Mouse (Mus musculus) inflammation-experienced regulatory T-cells, adult 6 months (primary cell): ENCODE measurements around the gene BC107364. TPM values are rescaled to one million over a fixed set of nuclear protein-coding genes. Genes with fewer than 3 reads are reported as not detected.
"Not testable (repeated sequence)": the region's sequence is repeated elsewhere in the genome, so short reads cannot be mapped to it uniquely, and the experiment has no call there.

Experiments
- ATAC-seq: one replicate; pipeline ENCODE4 v1.8.0; 2017
- polyA plus RNA-seq, 3 experiments: library from polyadenylated mRNA; unstranded; fragments of 100-300 nt; shearing (Covaris generic); gene quantifications; one replicate each; pipeline ENCODE4 v1.2.1; 2017

The BC107364 gene
- polyA plus RNA-seq: not detected

DNA sequence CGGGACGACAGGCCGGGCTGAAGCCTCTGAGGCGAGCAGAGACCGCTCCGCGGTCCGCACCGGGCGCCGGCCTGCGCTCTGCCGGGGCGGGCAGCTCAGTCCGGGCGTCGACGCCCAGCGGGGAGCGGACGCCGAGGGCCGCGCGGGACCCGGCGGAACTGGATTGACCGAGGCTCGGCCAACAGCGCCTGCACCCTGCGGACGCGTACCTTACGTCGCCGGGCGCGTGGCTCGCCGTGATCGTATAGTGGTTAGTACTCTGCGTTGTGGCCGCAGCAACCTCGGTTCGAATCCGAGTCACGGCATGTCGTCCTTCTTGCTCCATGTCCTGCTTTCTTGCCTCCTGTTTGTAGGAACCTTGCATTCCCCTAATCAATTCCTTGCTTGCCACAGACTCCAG, at the start of gene BC107364:
Gene BC107364, minus strand, starts transcription at position 45 of the 400 bp plus-strand sequence.
- not testable (repeated sequence) for ATAC-seq

DNA sequence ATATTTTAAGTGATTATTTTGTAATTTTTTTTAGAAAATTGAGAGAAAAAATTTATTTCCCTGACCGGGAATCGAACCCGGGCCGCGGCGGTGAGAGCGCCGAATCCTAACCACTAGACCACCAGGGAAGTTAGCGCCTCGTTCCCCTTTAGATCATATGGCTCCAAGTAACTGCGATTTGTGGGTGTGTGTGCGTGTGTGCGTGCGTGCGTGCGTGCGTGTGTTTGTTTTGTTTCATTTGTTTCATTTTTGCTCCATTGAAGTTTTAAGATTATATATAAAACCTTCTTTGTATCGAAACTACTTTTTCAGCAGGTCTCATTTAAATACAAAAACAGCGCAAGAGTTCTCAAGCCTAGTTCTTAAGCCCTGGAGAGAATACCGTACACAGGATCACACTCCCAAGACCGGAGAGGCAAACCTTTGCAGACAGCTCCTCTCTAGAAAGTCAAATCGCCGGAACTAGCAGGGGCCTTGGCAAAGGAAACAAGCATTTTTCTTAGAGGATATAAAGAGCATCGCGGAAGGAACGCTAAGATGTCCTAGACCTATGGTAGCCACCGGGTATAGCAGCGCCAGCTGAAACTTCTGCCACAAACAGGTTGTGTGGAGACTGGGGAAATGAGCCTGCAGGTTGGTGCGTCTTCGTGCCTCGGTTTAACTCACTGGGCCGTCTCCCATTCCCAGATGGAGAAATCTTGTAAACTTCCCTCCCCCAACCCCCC, 49.4 kb upstream of the BC107364 start:
- ATAC-seq: peak; percentile 29

DNA sequence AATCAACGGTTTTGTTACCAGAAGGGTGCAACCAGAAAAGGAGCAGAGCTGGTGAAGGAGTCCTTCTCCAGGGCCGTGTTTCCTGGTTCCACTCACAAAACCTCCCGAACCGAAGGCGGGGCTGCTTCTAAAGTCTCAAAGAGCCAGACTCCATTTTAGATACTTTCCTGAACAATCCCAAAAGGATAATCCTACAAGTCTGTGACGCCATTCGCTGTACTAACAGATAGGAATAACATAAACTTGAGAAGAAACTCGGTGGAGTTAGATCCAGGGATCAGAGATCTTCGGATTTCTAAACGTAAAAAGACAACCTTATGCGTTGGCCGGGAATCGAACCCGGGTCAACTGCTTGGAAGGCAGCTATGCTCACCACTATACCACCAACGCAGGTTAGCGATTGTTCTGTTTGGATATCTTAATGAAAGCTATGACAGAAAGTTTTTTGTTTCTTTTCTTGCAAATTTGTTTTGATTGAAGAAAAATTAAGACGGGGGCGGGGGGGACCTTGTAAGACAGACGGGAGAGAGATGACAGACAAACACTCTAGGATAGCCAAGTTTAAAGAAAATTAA, 48.7 kb upstream of the BC107364 start:
- peak; percentile 29 for ATAC-seq

DNA sequence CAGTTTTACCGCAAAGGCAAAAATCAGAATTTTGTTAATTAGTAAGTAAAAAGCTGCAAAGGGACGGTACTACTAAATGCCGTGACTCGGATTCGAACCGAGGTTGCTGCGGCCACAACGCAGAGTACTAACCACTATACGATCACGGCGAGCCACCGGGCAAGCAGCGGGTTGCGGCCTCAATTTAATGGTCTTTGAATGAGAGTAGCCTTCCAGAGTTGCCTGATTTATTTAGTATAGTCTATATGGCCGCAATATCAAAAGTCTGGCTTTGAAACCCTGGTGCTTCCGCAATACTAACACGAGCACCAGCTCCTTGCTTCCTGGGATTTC, 48.1 kb upstream of the BC107364 start:
- ATAC-seq: peak; percentile 58

DNA sequence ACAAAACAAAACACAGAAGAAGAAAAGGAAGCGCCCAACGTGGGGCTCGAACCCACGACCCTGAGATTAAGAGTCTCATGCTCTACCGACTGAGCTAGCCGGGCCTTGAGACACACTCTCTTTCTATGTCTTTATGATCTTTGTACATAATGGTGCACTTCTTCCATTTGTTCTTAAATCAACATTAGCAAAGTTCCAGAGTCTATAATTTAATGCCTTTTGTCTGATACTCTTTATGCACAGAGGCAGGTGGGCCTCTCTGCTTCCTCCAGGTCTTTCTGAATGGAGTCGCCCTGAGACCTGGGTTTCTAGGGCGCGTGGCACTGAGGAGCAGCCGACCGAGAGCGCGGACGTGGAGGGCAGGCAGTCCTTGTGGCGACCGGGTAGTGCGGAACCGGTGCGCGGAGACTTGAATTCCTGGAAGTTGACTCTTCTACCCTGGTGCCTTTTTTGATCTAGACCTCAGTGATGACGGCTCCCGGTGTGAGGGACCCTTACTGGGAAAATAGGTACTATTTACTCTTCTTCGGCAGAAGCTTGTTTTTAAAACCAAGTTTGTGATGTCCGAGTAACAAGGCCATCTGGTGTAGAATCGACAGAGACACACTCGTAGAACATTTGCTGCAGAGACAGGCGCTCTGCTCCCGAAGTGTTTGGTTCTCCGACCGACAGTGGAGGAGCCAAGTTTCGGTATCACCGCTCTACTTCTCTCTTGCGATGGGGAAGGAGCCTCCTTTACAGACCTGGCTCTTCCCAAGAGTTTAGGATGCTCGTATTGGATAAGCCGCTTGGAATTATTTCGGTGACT, 47.6 kb upstream of the BC107364 start:
- peak; percentile 19 for ATAC-seq

DNA sequence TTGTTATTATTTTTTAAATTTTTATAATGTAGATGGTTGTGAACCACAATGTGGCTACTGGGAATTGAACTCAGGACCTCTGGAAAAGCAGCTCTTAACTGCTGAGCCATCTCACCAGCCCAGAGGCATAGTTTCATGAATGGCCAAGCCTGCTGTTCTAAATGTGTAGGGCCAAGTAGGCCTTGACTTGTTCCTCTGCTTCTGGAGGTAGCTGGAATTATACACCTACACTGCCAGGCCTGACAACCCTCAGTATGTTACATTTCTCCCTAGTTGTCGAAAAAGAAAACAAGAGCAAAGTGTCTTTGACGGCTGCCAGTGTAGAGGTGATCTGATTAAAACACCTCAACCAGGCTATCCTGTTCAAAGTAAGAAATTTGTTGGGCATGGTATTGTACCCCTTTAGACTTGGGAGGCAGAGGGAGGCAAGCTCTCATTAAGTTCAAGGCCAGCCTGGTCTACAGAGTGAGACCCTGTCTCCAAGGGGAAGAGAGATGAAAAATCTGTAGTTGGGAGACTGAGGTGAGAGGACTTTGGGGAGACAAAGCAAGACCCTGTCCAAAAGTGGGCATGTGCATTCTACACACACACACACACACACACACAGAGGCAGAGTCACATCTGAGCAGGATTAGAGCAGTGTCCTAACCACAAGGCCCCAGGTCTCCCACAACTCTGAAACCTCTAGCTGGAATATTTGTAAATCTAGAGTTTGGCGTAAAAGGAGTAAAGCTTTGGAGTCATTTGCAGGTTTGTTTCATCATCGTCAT, 46.6 kb upstream of the BC107364 start:
- no peak for ATAC-seq

DNA sequence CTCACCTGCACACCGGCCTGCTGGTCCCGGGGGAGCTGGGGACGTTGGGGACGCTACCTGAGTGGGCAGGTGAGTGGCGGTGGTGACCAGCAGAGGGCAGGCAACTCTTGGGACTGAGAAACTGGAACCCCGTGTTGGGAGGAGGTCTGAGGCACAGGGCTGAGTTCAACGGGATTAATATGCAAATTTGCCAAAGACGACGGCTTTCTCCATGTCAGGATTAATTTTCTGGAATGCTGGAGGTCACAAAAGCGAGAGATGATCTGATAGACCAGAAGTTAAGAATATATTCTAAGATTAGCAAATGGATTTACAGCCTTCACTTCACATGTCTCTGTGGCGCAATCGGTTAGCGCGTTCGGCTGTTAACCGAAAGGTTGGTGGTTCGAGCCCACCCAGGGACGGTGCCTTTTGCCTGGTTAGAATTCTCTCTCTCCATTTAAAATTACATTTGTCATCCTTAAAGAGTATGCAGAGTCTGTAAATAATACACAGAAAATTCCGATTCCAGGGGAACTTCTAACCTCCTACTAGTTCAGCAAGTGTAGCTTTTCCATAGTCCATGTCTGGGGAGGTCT, 45.4 kb upstream of the BC107364 start:
- no peak for ATAC-seq

DNA sequence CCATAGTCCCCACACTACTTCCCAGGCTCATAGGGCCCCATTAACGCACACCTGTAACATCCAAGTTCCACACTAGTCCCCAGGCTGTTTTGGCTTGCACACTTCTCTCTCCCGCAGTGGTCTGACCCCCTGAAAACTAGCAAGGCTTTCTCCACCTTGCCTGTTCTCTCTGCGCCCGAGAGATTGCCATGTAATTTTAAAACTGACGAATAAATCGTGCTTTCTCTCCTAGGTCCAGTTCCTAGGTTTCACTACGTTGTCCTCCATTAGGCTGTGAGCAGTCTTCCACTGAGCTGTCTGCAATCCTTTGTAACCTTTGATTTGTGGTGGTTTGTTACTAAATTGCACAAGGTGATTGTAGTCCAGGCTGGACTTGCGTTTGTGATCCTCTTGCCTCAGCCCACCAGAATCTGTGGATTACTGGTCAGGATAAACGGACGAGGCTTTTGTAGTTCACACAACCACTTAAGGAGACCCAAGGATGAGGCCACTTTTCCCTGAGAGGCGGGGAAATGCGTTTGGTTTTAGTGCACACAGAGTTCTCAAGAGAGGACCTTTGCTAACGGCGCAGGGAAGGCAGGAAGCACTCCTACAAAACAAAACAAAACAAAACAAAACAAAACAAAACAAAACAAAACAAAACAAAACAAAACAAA, 44.6 kb upstream of the BC107364 start:
- ATAC-seq: not testable (repeated sequence)

DNA sequence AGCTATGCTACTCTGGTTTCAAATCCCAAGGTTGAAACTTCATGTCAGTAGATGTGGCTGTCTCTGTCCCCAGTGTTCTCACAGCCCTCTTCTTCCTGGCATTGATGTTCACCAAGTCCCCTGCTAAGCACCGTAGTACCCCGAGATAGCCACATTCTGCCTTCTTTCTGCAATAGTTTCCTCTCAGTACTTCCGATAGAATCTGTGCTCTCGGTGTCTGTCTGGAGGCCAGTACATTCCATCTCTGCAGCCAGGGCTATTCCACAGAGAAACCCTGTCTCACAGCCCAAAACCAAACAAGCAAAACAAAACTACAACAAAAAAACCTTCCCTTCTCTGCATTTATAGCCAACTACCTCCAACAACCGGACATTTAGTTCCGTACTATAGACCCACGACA, 44.1 kb upstream of the BC107364 start:
- no peak for ATAC-seq

DNA sequence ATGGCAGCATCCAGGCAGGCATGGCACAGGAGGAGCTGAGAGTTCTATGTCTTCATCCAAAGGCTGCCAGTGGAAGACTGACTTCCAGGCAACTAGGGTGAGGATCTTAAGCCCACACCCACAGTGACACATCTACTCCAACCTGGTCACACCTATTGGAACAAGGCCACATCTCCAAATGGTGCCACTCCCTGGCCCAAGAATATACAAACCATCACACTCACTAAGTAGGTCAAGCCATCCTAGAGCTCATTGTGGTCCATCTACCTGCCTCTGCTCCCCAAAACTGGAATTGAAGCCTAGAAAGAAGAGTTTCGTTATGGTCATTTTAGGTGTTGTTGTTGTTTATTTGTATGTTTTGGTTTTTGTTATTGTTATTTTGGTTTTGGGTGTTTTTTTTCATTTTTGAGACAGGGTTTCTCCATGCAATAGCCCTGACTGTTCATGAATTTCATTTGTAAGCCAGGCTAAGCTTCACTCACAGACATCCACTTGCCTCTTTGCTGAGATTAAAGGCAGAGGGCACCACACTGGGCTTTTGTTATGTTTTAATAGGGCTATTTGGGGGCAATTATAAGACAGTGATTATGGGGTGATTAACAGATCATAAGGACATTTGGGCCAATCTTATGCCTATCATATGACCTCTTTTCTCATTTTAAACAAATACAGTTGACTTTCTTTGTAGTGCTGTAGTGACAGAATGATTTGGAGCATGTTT, 43.5 kb upstream of the BC107364 start:
- ATAC-seq: no peak

DNA sequence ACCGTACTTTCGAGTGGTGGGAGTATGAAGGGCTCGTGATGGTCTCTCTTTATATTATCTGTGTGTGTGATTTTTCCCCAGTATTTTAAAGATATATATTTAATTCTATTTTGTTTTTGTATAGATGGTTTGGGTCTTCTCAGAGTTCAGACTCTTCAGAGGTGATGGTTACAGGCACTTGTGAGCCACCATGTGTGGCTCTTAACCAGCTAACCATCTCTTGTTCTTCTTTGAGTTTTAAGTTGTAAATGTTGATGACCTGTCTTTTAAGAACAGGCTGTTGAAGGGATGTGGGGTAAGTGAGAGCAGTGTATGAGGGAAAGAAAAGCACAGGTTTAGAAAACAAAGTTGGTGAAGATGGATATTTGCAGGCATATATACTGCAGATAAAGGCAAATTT, 42.8 kb upstream of the BC107364 start:
- ATAC-seq: no peak

DNA sequence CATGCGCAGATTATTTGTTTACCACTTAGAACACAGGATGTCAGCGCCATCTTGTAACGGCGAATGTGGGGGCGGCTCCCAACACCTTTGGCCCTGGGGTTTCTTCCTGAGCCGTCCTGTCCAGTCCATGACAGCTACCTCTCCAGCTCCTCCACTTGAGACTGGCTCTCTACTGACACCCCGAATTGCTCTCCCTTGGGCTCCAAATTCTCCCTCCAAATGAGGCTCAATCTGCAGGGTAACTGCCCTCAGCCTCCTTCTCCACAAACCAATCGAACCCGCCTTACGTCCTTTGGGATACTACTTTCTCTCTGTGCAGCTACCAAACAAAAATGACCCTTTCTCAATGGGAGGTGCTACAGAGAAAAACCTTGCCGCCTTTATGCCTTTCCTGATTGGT, 42.4 kb upstream of the BC107364 start:
- ATAC-seq: not testable (repeated sequence)

DNA sequence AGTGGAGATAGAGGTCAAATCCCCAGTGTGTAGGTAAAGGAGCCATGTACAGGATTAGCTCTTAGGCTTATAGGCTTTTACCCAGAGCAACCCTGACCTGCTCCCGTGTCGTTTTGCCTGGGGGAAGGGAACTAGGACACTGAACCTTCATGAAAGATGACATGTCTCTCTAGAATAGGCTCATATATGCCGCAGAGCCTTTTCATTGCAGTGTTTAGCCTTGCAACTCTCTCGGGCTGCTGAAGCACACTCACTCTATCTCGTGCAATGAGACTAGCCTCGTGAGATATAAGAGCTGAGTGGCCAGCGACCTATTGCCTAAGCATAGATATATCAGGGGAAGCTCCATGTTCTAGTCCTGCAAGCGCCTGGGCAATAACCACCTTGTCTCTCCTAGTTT, 37.5 kb upstream of the BC107364 start:
- not testable (repeated sequence) for ATAC-seq

DNA sequence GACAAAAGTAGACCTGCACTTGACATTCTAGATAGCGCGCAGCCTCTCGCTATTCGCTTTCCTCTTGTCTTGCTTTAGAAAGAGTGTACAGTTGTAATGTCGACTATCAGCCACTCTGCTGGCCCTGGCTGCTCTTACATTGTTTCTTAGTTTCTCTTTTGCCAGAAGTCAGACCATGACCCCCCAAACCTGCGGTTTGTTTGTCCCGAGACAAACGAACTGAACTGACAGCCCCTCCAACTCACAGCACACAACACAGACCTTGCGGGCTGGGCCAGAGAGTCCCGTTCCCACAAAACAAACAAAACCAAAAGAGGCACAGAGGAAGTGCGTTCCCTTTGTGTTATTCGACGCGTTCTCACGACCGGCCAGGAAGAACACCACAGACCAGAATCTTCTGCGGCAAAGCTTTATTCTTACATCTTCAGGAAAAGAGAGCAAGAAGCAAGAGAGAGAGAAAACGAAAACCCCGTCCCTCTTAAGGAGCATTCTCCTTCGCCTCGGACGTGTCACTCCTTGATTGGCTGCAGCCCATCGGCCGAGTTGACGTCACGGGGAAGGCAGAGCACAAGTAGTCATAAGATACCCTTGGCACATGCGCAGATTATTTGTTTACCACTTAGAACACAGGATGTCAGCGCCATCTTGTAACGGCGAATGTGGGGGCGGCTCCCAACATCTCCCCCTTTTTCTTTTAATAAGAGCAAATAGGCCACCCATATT, 37.0 kb upstream of the BC107364 start:
- peak; percentile 46 for ATAC-seq

DNA sequence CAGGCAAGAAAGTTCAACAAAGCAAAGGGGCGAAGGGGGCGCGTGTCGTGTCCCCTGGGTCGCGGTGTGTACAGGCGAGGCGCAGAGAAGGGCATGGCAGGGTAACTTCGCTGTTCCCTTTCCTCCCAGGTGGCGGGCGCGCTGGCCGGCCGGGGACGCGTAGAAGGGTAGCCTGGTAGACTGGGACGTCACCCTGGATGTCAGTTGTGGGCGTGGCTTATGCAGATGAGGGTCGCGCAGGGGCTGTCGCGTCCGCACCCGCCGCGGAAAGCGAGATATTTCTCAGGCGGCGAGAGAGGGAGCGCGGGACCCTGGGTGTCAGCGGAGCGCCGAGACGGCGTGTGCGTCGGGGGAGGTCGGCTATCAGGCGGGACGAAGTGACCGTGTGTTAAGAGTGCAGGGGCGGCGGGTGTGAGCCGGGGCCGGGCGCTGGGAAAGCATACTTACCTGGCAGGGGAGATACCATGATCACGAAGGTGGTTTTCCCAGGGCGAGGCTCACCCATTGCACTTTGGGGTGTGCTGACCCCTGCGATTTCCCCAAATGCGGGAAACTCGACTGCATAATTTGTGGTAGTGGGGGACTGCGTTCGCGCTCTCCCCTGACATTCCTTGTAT, 36.3 kb upstream of the BC107364 start:
- ATAC-seq: peak; percentile 52

DNA sequence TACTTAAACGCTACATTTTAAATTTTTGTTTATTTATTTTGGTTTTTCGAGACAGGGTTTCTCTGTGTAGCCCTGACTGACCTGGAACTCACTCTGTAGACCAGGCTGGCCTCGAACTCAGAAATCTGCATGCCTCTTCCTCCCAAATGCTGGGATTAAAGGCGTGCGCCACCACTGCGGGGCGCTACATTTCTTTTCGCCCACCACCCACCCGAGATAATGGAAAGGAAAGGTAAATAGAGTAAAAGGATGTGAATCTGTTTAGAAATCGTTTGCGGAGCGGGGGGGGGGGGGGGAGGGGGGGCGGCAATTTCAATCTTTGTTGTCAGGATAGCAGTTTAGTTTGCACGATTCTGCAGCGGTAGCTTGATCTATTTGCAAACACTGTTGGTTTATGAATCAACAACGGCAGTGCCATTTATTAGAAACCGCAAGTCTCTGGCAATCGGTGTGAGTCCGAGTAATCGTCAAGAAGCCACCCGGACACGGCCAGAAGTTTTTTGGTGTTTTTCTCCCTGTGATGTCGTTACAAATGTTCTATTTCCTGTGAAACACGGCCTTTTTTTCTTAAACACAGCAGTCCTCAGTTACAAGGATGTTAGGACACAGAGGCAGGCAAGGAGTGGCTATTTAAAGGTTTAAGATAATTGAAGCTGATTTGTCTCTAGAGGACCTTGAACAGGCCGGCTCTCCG, 35.6 kb upstream of the BC107364 start:
- peak; percentile 17 for ATAC-seq

DNA sequence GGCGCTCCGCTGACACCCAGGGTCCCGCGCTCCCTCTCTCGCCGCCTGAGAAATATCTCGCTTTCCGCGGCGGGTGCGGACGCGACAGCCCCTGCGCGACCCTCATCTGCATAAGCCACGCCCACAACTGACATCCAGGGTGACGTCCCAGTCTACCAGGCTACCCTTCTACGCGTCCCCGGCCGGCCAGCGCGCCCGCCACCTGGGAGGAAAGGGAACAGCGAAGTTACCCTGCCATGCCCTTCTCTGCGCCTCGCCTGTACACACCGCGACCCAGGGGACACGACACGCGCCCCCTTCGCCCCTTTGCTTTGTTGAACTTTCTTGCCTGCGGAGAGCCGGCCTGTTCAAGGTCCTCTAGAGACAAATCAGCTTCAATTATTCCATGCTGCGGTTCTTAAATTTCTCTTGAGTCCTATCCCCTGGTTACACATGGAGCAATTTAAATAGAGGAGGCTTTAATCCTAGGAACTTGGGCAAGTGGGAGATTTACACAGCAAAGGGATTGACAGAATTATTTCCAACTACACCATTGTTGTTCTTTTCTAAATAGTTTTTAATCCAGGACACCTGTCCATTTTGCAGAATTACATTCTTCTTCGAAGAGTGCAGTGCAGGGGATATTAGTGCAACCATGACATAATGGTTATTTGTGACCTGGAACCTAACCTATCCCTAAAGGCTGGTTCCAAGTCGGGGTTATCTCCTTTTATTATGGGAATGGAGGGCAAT, 34.9 kb upstream of the BC107364 start:
- peak; percentile 51 for ATAC-seq

DNA sequence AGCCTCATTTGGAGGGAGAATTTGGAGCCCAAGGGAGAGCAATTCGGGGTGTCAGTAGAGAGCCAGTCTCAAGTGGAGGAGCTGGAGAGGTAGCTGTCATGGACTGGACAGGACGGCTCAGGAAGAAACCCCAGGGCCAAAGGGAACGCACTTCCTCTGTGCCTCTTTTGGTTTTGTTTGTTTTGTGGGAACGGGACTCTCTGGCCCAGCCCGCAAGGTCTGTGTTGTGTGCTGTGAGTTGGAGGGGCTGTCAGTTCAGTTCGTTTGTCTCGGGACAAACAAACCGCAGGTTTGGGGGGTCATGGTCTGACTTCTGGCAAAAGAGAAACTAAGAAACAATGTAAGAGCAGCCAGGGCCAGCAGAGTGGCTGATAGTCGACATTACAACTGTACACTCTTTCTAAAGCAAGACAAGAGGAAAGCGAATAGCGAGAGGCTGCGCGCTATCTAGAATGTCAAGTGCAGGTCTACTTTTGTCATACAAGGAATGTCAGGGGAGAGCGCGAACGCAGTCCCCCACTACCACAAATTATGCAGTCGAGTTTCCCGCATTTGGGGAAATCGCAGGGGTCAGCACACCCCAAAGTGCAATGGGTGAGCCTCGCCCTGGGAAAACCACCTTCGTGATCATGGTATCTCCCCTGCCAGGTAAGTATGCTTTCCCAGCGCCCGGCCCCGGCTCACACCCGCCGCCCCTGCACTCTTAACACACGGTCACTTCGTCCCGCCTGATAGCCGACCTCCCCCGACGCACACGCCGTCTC, 34.1 kb upstream of the BC107364 start:
- peak; percentile 42 for ATAC-seq
